Mouse (Mus musculus) ovary, adult 18-20 months (tissue): ENCODE data around the gene Upk3b.

ENCODE experiments used
- DNase-seq: peaks from one replicate; pipeline ENCODE4 v3.0.0; 2022; ENCODE audit warnings: low spot score, mixed read lengths

Upk3b gene

DNA sequence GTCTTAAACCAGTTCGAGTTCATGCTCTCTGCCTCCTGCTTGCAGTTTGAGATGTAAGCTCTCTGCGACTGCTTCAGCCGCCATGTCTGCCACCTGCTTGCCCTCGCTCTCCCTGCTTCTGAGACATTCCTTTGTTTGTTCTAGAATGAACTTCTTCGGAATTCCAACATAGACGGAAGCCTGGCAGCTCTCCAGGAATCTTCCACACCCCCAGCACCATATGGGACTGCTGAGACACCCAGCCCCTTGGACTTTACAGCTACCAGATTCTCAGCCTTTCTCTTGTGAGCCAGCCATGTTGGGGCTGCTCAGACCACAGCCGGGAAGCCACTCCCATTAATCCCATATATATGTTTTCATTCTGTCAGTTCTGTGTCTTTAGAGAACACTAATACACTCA lies 38.0 kb downstream of the Upk3b start:
- no peak for DNase-seq

DNA sequence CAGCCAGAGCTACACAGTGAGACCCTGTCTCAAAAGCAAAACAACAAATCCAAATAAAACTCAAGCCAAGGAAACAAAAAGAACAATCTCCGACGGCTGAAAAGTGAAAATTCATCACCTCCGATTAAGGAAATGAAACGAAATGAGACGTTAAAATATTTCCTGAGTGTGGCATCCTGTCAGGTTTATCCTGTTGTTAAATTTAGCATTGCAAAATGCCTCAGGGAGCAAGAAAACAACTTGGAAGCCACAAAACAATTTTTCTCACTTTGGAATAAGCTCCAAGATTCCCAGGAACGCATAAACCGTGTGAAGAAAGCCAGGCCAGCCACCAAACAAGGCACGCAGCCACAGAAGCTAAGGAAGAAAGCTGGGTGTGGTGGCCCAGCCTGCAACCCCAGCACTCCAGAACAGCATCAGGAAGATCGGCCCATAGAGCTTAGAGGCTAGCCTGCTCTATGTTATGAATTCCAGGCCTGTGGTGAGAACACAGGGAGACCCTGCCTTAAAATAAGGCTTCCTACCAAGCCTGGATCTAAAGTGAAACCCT lies 38.8 kb downstream of the Upk3b start:
- no peak for DNase-seq

- DNase-seq = no peak
These were observed 39.8 kb downstream of the Upk3b start for GRCm38 (mm10) chr5:136078136-136078535.

DNA sequence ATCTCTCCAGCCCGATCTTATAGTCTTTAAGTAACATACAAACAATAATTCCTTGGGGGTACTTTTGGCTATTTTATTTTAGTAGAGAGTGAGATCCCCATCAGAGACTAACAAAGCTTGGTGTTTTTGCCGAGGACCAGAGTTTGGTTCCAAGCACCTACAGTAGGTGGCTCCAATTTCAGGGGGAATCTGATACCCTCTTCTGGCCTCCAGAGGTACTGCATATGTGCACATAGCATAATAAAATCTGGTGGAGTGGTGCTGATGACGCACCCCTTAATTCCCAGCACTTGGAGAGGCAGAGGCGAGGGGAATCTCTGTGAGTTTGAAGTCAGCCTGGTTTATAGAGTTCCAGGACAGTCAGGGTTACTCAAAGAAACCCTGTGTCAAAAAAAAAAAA lies 44.0 kb downstream of the Upk3b start:
- DNase-seq = no peak

DNA sequence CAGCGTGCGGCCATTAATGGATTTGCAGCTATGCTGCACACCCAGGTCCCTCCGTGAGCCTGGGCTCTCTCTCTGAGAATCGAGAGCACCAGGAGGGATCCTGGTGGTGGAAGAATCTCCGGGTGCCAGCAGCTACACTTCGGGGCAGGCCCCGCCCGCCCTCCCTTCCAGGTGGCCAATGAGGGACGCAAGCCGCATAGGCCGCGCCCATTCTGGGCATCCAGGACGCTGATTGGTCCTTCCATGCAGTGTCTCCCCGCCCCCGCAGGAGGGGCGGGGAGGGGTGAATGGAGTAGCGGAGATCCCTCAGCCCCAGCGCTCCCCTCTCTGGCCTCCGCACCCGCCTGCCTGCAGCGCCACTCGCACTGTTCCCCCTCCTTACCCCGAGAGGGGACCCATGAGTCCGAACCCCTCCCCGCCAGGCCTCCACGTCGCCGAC lies 45.4 kb downstream of the Upk3b start, which contains the start of gene Rasa4:
Gene Rasa4, plus strand, starts transcription at position 248 of the 439 bp plus-strand sequence.
- DNase-seq = peak; percentile 94

DNA sequence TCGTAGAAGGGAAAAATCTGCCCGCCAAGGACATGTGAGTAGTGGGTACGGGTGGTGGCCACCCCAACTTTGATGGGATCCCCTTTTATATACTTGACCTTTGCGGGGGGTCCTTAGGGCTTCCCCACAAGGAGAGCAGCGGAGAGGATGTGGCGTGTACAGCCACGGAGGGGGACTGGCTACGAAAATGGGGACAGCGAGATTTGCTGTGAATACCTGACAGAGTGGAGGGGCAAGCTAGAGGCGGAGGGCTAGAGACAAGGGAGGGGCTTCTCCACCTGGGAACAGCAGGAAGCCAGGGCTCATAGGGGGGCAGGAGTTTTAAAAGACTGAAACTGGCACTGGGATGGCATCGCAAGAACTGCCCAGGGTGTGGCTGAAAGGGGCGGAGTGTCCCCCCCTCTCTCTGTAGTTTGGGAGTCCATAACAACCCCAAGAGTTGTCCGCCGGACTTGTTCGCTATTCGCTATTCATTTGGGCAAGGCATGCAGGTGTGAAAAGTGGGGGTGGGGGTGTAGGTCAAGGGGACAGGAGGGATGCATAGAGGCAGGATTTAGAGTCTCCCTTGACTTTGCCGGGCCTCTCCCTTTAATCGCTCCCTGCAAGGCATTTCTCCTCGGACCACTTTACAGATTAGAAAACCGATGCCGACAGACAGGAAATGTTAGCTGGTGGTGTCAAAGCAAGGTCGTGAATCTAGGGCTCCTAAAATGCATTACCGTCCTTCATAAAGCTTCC lies 46.0 kb downstream of the Upk3b start:
- DNase-seq = no peak

DNA sequence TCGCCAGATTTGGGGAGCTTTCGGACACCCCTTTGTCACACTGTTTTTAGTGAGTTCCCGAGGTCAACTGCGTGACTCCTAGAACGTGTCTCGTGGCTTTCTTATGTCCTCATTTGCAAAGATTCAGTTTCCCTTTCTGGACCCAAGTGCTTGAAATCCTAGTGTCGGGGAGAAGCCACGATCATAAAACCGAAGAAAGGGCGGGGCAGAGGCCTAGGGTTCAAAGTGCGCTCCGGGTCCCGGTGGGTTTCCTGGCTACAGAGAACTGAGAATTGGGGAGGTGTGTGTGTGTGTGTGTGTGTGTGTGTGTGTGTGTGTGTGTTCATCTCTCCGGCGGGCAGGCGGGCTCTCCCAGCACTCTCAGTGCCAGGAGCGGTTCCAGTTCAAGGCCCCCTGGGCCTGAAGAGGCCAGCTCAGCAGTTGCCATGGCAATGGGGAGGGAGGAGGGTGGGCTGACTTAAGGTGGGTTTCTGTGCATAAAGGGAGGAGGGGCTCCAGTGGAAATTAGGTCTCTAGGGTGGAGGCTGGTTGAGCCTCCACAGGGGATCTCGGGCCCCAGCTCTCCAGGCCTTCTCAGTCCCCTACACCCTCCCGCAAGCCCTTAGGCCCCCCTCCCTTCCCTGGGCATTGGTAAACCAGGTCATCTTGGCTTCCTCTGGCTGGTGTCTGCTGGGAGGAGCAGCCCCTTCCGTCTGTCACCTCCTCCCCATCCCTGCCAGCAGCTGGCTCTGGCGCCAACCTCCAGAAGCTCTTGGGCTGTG lies 46.8 kb downstream of the Upk3b start:
- DNase-seq = peak; percentile 63

GRCm38 (mm10) chr5:136086290-136086689 lies 48.0 kb downstream of the Upk3b start:
- DNase-seq = no peak

DNA sequence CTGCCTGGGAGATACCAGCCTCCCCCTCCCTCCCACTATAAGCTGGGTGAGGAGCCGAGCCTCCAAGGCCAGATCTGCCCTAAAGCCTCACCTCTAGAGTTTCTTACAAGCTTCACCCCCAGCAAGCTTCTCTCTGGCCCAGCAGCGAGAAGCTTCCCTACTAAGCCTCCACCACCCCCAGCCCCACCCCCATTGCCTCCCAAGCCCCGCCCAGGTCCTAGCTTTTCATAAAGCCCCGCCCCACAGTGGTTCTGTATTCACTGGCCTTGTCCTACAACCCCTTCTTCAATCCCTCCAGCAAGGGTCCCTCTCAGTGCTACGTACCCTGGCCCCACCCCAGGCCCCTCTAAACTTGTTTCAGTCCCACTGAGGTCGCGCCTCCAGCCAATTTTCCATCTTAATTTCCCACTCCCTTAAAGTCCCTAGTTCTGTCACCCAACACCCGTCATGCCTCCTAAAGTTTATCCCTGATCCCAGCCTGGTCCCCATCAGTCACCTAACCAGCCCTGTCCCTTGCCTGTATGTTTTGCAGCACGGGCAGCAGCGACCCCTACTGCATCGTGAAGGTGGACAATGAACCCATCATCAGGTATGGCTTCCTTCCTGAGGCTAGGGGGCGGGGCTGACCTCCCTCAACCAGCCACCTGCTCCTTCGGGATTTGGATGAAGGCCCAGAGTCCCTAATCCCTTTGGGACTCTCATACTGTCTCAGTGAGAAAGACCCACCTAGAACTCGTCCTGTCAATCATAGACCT lies 50.7 kb downstream of the Upk3b start:
- DNase-seq = no peak

DNA sequence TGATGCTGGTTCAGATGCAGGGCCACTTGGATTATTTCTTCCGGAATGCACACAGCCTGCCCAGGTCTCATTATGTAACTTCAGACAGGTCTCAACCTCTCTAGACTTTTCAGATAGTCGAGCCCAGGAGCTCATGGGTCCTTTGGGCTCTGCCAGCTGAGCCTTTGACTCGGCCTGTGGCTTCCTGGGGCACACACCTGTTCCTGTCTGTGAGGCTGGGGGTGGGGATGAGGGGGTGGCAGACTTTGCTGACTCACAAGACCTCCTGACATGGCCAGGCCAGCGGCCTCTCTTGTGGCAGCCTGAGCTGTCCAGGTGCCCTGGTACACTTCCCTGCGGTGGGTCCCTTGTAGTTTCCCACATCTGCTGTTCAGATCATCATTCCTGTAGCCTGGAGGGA lies 53.6 kb downstream of the Upk3b start:
- DNase-seq = no peak

DNA sequence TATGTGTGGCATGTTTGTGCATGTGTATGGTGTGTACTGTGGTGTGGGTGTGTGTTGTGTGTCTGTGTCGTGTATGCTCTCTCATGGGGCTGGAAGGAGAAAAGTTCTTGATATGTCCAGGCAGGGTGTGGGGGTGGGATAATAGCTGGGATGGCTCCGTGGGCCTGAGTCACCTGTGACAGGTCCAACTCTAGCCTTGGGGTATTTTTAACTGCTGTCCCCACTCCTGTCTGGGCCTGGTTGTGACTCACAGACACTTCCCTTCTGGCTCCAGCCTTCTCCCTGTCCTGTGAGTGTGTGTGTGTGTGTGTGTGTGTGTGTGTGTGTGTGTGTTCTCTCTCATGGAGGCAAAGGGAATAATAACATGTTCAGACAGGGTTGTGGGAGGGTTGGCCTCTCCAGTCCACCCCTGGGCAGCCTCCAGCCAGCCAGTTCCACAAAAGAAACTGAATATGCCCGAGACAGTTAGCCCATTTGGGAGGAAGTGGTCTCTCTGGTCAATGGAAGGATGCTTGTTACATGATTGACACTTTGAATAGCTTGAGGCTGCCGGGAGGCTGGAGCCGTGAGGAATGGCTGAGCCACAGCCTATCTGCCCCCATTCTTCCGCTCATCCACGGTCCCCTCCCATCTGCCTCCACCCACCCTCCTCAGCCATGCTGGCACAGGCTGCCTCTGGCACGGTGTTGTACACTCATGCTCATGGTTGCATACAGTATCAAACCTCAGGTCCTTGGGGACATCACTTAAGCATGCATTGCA lies 56.1 kb downstream of the Upk3b start:
- DNase-seq = no peak

DNA sequence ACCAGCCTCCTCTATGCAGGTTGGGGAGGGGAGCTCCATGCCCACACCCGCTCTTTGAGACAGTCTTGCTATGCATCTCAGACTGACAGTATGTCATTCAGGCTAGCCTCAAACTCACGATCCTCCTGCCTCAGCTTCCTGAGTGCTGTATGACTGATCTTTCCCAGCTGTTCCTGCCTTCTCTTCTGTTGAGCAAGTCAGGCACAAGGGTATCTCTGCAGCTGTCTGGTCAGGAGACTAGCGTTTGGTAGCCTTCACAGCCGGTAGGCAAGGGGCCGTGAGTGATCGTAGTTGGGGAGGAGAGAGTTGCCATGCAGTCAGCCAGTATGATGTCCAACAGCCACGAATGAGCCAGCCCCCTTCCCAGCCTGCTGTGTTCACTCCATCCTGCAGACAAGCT lies 56.8 kb downstream of the Upk3b start:
- no peak for DNase-seq
